Mouse (Mus musculus) embryonic facial prominence, embryonic 12.5 days (tissue): ENCODE measurements around the gene Atp6v1f. TPM values are rescaled to one million over a fixed set of nuclear protein-coding genes. Genes with fewer than 3 reads are reported as not detected.

ENCODE experiments used
- ATAC-seq: fragments of 200-750 bp; cut with Nextera tagmentation; 2 replicates; pipeline ENCODE4 v1.8.0; 2017; ENCODE audit not compliant: insufficient number of reproducible peaks, insufficient read depth, low FRiP score, low TSS enrichment
- H3K27ac ChIP-seq: fragments of 300-500 bp; sonication (generic); 2 replicates; pipeline ENCODE4 v1.5.1; 2016; ENCODE audit warnings: mild to moderate bottlenecking
- H3K27me3 ChIP-seq: fragments of 300-500 bp; sonication (generic); 2 replicates; pipeline ENCODE4 v1.6.1; 2016; ENCODE audit warnings: mild to moderate bottlenecking, moderate library complexity
- H3K36me3 ChIP-seq: fragments of 300-500 bp; sonication (generic); 2 replicates; pipeline ENCODE4 v1.6.1; 2016; ENCODE audit warnings: mild to moderate bottlenecking
- H3K4me1 ChIP-seq: fragments of 300-500 bp; sonication (generic); 2 replicates; pipeline ENCODE4 v1.6.1; 2016
- H3K4me2 ChIP-seq: fragments of 300-500 bp; sonication (generic); replicated peaks from 2 replicates; pipeline ENCODE4 v1.6.1; 2016; ENCODE audit warnings: mild to moderate bottlenecking, moderate library complexity
- H3K4me3 ChIP-seq: fragments of 300-500 bp; sonication (generic); 2 replicates; pipeline ENCODE4 v1.5.1; 2016; ENCODE audit warnings: mild to moderate bottlenecking
- H3K9ac ChIP-seq: fragments of 300-500 bp; sonication (generic); 2 replicates; pipeline ENCODE4 v1.6.1; 2016; ENCODE audit warnings: mild to moderate bottlenecking, moderate library complexity
- H3K9me3 ChIP-seq: fragments of 300-500 bp; sonication (generic); 2 replicates; pipeline ENCODE4 v1.6.1; 2016; ENCODE audit warnings: mild to moderate bottlenecking, moderate library complexity
- WGBS: fragments of 180-500 bp; shearing (Covaris S2); methylation state at CpG from one replicate; pipeline ENCODE4 v1.1.7; 2016; 5-methylcytosine and 5-hydroxymethylcytosine counted together
- polyA plus RNA-seq: library from polyadenylated mRNA; unstranded; fragments of >200 nt; fragmentation: Nextera tagmentation; extraction: Ambion mirVana; gene quantifications from 2 replicates; pipeline ENCODE4 v1.2.1, GENCODE M21; 2016

The Atp6v1f gene
- polyA plus RNA-seq, 1 experiment from 2014 or later = 196 TPM

- 95% methylated on average over 7 of the region's 7 CpGs for WGBS
- no peak overlapping the region for H3K4me2 ChIP-seq
- H3K4me1 ChIP-seq = no peaks in the 10 kb centered on the region; the same call in 1 of the 2 replicates
- H3K9me3 ChIP-seq = no peaks in the 10 kb centered on the region
- H3K9ac ChIP-seq = no peak overlapping the region
- H3K27ac ChIP-seq = no peak overlapping the region
- peaks cover 50% of the 10 kb centered on the region for H3K36me3 ChIP-seq
- no peak overlapping the region for H3K4me3 ChIP-seq
- H3K27me3 ChIP-seq = peaks cover 34% of the 10 kb centered on the region
- ATAC-seq = no peak
These were observed 32.7 kb downstream of the Atp6v1f start for GRCm38 (mm10) chr6:29500177-29500576.

- 92% methylated on average over 6 of the region's 6 CpGs for WGBS
- no peaks in the 10 kb centered on the region; the same call in 1 of the 2 replicates for H3K4me1 ChIP-seq
- no peak overlapping the region for H3K9ac ChIP-seq
- H3K36me3 ChIP-seq = peaks cover 48% of the 10 kb centered on the region
- H3K27ac ChIP-seq = no peak overlapping the region
- H3K4me2 ChIP-seq = no peak overlapping the region
- no peaks in the 10 kb centered on the region for H3K9me3 ChIP-seq
- H3K4me3 ChIP-seq = no peak overlapping the region
- no peak for ATAC-seq
- peaks cover 31% of the 10 kb centered on the region for H3K27me3 ChIP-seq
These were observed 33.3 kb downstream of the Atp6v1f start for GRCm38 (mm10) chr6:29500810-29501209.

GRCm38 (mm10) chr6:29501599-29501998 lies 34.1 kb downstream of the Atp6v1f start:
- H3K4me3 ChIP-seq = no peak overlapping the region
- H3K36me3 ChIP-seq = peaks cover 42% of the 10 kb centered on the region
- H3K27me3 ChIP-seq = peaks cover 26% of the 10 kb centered on the region
- no peak overlapping the region for H3K27ac ChIP-seq
- peaks cover 6% of the 10 kb centered on the region for H3K4me1 ChIP-seq
- H3K4me2 ChIP-seq = no peak overlapping the region
- no peaks in the 10 kb centered on the region for H3K9me3 ChIP-seq
- WGBS = 100% methylated on average over 1 of the region's 1 CpGs
- ATAC-seq = no peak
- no peak overlapping the region for H3K9ac ChIP-seq

GRCm38 (mm10) chr6:29505493-29505892 lies 38.0 kb downstream of the Atp6v1f start:
- Histone ChIP-seq H3K9ac (0 out of 2 replicates have a peak overlapping the region, but pooled peaks have one; percentile 10), H3K4me3 (no peak overlapping the region), H3K36me3 (peaks cover 18% of the 10 kb centered on the region; the same call in 1 of the 2 replicates), H3K4me2 (0 out of 2 replicates have a peak overlapping the region, but pooled peaks have one; percentile 0), H3K27me3 (0 out of 2 replicates have a peak, but pooled peaks cover 3% of the 10 kb centered on the region), H3K9me3 (no peaks in the 10 kb centered on the region), H3K4me1 (peaks cover 15% of the 10 kb centered on the region), H3K27ac (no peak overlapping the region)
- no peak for ATAC-seq
- 86% methylated on average over 5 of the region's 5 CpGs for WGBS

GRCm38 (mm10) chr6:29506834-29507233 lies 39.3 kb downstream of the Atp6v1f start:
- Histone ChIP-seq H3K4me1 (peaks cover 19% of the 10 kb centered on the region), H3K9ac (peak overlapping the region; percentile 73)
- WGBS = 21% methylated on average over 8 of the region's 8 CpGs

GRCm38 (mm10) chr6:29507447-29508309 lies 40.2 kb downstream of the Atp6v1f start, which contains the start of gene Kcp:
Gene Kcp, minus strand, starts transcription at chr6:29507952.
- Histone ChIP-seq H3K9me3 (no peaks in the 10 kb centered on the region), H3K4me3 (peak within 1 kb of the TSS; percentile 71), H3K27me3 (0 out of 2 replicates have a peak, but pooled peaks cover 3% of the 10 kb centered on the region), H3K27ac (peak within 1 kb of the TSS; percentile 18), H3K36me3 (peaks cover 10% of the 10 kb centered on the region; the same call in 1 of the 2 replicates), H3K9ac (peak within 1 kb of the TSS; percentile 73), H3K4me2 (peak within 1 kb of the TSS; percentile 63), H3K4me1 (peaks cover 19% of the 10 kb centered on the region)
- 2% methylated on average over 47 of the region's 47 CpGs for WGBS
- peak; percentile 77 for ATAC-seq

More at GRCm38 (mm10) chr6:29506834-29507233, 39.3 kb downstream of the Atp6v1f start:
- peak overlapping the region; percentile 18; the same call in 1 of the 2 replicates for H3K27ac ChIP-seq
- 0 out of 2 replicates have a peak, but pooled peaks cover 3% of the 10 kb centered on the region for H3K27me3 ChIP-seq
- H3K9me3 ChIP-seq = no peaks in the 10 kb centered on the region
- H3K36me3 ChIP-seq = peaks cover 10% of the 10 kb centered on the region; the same call in 1 of the 2 replicates
- peak overlapping the region; percentile 63 for H3K4me2 ChIP-seq
- 0 out of 2 replicates have a peak, but pooled peaks have one; percentile 22 for ATAC-seq
- peak overlapping the region; percentile 71 for H3K4me3 ChIP-seq

GRCm38 (mm10) chr6:29509086-29509485 lies 41.6 kb downstream of the Atp6v1f start:
- H3K36me3 ChIP-seq = peaks cover 3% of the 10 kb centered on the region; the same call in 1 of the 2 replicates
- no peaks in the 10 kb centered on the region for H3K9me3 ChIP-seq
- no peak overlapping the region for H3K9ac ChIP-seq
- H3K27ac ChIP-seq = no peak overlapping the region
- no peak overlapping the region for H3K4me3 ChIP-seq
- no peak for ATAC-seq
- H3K4me1 ChIP-seq = peaks cover 25% of the 10 kb centered on the region
- WGBS = 48% methylated on average over 2 of the region's 2 CpGs
- no peak overlapping the region for H3K4me2 ChIP-seq
- H3K27me3 ChIP-seq = 0 out of 2 replicates have a peak, but pooled peaks cover 3% of the 10 kb centered on the region

- Histone ChIP-seq H3K4me2 (peak overlapping the region; percentile 40), H3K4me1 (peaks cover 12% of the 10 kb centered on the region; the same call in 1 of the 2 replicates), H3K9ac (no peak overlapping the region), H3K4me3 (0 out of 2 replicates have a peak overlapping the region, but pooled peaks have one; percentile 11), H3K27ac (peak overlapping the region; percentile 56), H3K36me3 (no peaks in the 10 kb centered on the region), H3K27me3 (no peaks in the 10 kb centered on the region), H3K9me3 (no peaks in the 10 kb centered on the region)
- ATAC-seq = peak; percentile 36; the same call in 1 of the 2 replicates
- 0% methylated on average over 11 of the region's 11 CpGs for WGBS
These were observed 45.8 kb downstream of the Atp6v1f start for GRCm38 (mm10) chr6:29513284-29513683.

- Histone ChIP-seq H3K9me3 (no peaks in the 10 kb centered on the region), H3K9ac (no peak overlapping the region), H3K27me3 (no peaks in the 10 kb centered on the region), H3K27ac (no peak overlapping the region), H3K4me3 (no peak overlapping the region), H3K4me2 (no peak overlapping the region), H3K4me1 (peaks cover 7% of the 10 kb centered on the region; the same call in 1 of the 2 replicates), H3K36me3 (no peaks in the 10 kb centered on the region)
- ATAC-seq = no peak
- 8% methylated on average over 5 of the region's 5 CpGs for WGBS
These were observed 49.6 kb downstream of the Atp6v1f start for GRCm38 (mm10) chr6:29517139-29517538.
